Mouse (Mus musculus) gastrocnemius, postnatal 36 days (tissue): ENCODE measurements around the gene Tln1. TPM values are rescaled to one million over a fixed set of nuclear protein-coding genes. Genes with fewer than 3 reads are reported as not detected.
"Not testable (repeated sequence)": the region's sequence is repeated elsewhere in the genome, so short reads cannot be mapped to it uniquely, and the experiment has no call there.

Experiments
- DNase-seq, 2 experiments: peaks; one replicate each; pipeline ENCODE4 v3.0.0; 2022
- intact Hi-C: fragments of 180-260 bp; cut with DNase I; formaldehyde crosslinking; loops from one replicate; pipeline ENCODE4 v1.15.1; 2025
- long read RNA-seq, 2 experiments: library from polyadenylated mRNA; stranded (forward); transcript quantifications; one replicate each; pipeline ENCODE4 v2.0.0; 2021
- total RNA-seq, 2 experiments: library from RNA; stranded (reverse); gene quantifications; 2 replicates each; pipeline ENCODE4 v1.2.3; 2021

Gene Tln1
- 10 to 100 TPM; 53.6 to 55.2 TPM for total RNA-seq
- long read RNA-seq, experiment 1, partial matches to known transcripts = 31 of 38 reads
- long read RNA-seq, experiment 1, other reads (novel, unspliced or antisense) = 3 of 38 reads
- long read RNA-seq, experiment 2, full-length matches to known transcripts = 6 of 43 reads
- long read RNA-seq, experiment 2, partial matches to known transcripts = 33 of 43 reads
- long read RNA-seq, experiment 2, other reads (novel, unspliced or antisense) = 4 of 43 reads

- intact Hi-C loops = loop anchor here (2.0 kb wide), 1 partner anchor 17 kb away; the partner anchor contains the start of genes Gba2 and Rgp1
- DNase-seq = peak; percentile 88 to 94
Observed at GRCm38 (mm10) chr4:43561997-43562768, at the start of gene Tln1, which contains the start of gene Creb3. Gene Tln1 (minus strand): TSS chr4:43562691. Gene Creb3 (plus strand): TSS chr4:43562332.

GRCm38 (mm10) chr4:43604751-43605685, 42.5 kb upstream of the Tln1 start:
- no peak for DNase-seq
- intact Hi-C loops = no loop called here

- no peak for DNase-seq
- intact Hi-C loops = no loop called here
Observed at GRCm38 (mm10) chr4:43604099-43604498, 41.6 kb upstream of the Tln1 start.

- no peak for DNase-seq
Observed at GRCm38 (mm10) chr4:43600195-43600934, 37.9 kb upstream of the Tln1 start.

GRCm38 (mm10) chr4:43598650-43599380, 36.3 kb upstream of the Tln1 start:
- no peak for DNase-seq
- intact Hi-C loops = no loop called here

More at GRCm38 (mm10) chr4:43600195-43600934, 37.9 kb upstream of the Tln1 start:
- intact Hi-C loops = no loop called here

- no peak for DNase-seq
- intact Hi-C loops = no loop called here
Observed at GRCm38 (mm10) chr4:43598200-43598599, 35.7 kb upstream of the Tln1 start.

- intact Hi-C loops, DNase-seq: not testable (repeated sequence)
Observed at GRCm38 (mm10) chr4:43596597-43596996, 34.1 kb upstream of the Tln1 start.

GRCm38 (mm10) chr4:43593453-43593852, 31.0 kb upstream of the Tln1 start:
- no peak for DNase-seq

GRCm38 (mm10) chr4:43591961-43592360, 29.5 kb upstream of the Tln1 start:
- intact Hi-C loops = no loop called here
- DNase-seq = no peak

More at GRCm38 (mm10) chr4:43593453-43593852, 31.0 kb upstream of the Tln1 start:
- intact Hi-C loops = no loop called here

- intact Hi-C loops = no loop called here
- DNase-seq = no peak
Observed at GRCm38 (mm10) chr4:43591543-43591942, 29.1 kb upstream of the Tln1 start.

- intact Hi-C loops = no loop called here
- DNase-seq = no peak
Observed at GRCm38 (mm10) chr4:43587681-43588080, 25.2 kb upstream of the Tln1 start.

GRCm38 (mm10) chr4:43586411-43586810, 23.9 kb upstream of the Tln1 start:
- intact Hi-C loops = no loop called here
- DNase-seq = peak in 1 of 2 experiments; percentile 39

GRCm38 (mm10) chr4:43585682-43586081, 23.2 kb upstream of the Tln1 start:
- DNase-seq = no peak
- intact Hi-C loops = no loop called here

- intact Hi-C loops = no loop called here
- DNase-seq = no peak
Observed at GRCm38 (mm10) chr4:43584444-43585416, 22.2 kb upstream of the Tln1 start, which contains the start of gene Msmp. Gene Msmp (minus strand): TSS chr4:43584494.

- DNase-seq = no peak
- intact Hi-C loops = no loop called here
Observed at GRCm38 (mm10) chr4:43583421-43583820, 20.9 kb upstream of the Tln1 start.

- intact Hi-C loops = no loop called here
- DNase-seq = no peak
Observed at GRCm38 (mm10) chr4:43582241-43582640, 19.8 kb upstream of the Tln1 start.

GRCm38 (mm10) chr4:43581381-43581780, 18.9 kb upstream of the Tln1 start:
- no peak for DNase-seq
- intact Hi-C loops = no loop called here

GRCm38 (mm10) chr4:43580721-43581120, 18.2 kb upstream of the Tln1 start:
- no peak for DNase-seq
- intact Hi-C loops = no loop called here
